Mouse (Mus musculus) limb, embryonic 10.5 days (tissue): ENCODE measurements at regions not wholly inside any gene's neighbourhood (a gene's known extent, or its start where the extent isn't known, plus 50 kb on each side); places are given as distances from the start of the nearest gene placed in this dataset.

Experiments used
- DNase-seq: peaks from one replicate; pipeline ENCODE4 v3.0.0-alpha.2; 2017; ENCODE audit warnings: low spot score
- H3K27ac ChIP-seq: fragments of 300-500 bp; sonication (generic); 2 replicates; pipeline ENCODE4 v1.5.1; 2016; ENCODE audit warnings: mild to moderate bottlenecking
- H3K27me3 ChIP-seq: fragments of 300-500 bp; sonication (generic); 2 replicates; pipeline ENCODE4 v1.6.1; 2016; ENCODE audit warnings: low read depth, mild to moderate bottlenecking; ENCODE audit not compliant: poor library complexity, severe bottlenecking
- H3K36me3 ChIP-seq: fragments of 300-500 bp; sonication (generic); 2 replicates; pipeline ENCODE4 v1.6.1; 2016; ENCODE audit warnings: mild to moderate bottlenecking, moderate library complexity
- H3K4me1 ChIP-seq: fragments of 300-500 bp; sonication (generic); 2 replicates; pipeline ENCODE4 v1.6.1; 2016
- H3K4me3 ChIP-seq: fragments of 300-500 bp; sonication (generic); 2 replicates; pipeline ENCODE4 v1.5.1; 2016; ENCODE audit warnings: mild to moderate bottlenecking, moderate library complexity
- H3K9me3 ChIP-seq: fragments of 300-500 bp; sonication (generic); replicated peaks from 2 replicates; pipeline ENCODE4 v1.6.1; 2016; ENCODE audit warnings: mild to moderate bottlenecking
- WGBS: fragments of 180-500 bp; shearing (Covaris S2); methylation state at CpG from one replicate; pipeline ENCODE4 v1.1.7; 2016; 5-methylcytosine and 5-hydroxymethylcytosine counted together

- no peak overlapping the region for H3K27ac ChIP-seq
- WGBS, result under 1% methylated on average over 58 of the region's 58 CpGs
Observed at GRCm38 (mm10) chr7:79543231-79544071, 74.0 kb downstream of the Rhcg start.

GRCm38 (mm10) chr7:79542379-79543015, 75.0 kb downstream of the Rhcg start:
- Histone ChIP-seq H3K27me3 (peaks cover 100% of the 10 kb centered on the region), H3K4me3 (no peak overlapping the region), H3K4me1 (peaks cover 8% of the 10 kb centered on the region), H3K27ac (no peak overlapping the region), H3K36me3 (no peaks in the 10 kb centered on the region), H3K9me3 (no peaks in the 10 kb centered on the region)
- DNase-seq, result no peak
- WGBS, result 2% methylated on average over 23 of the region's 23 CpGs

More at GRCm38 (mm10) chr7:79543231-79544071, 74.0 kb downstream of the Rhcg start:
- H3K27me3 ChIP-seq, result peaks cover 100% of the 10 kb centered on the region
- DNase-seq, result peak; percentile 57
- 0 out of 2 replicates have a peak overlapping the region, but pooled peaks have one; percentile 4 for H3K4me3 ChIP-seq
- peaks cover 8% of the 10 kb centered on the region for H3K4me1 ChIP-seq
- H3K9me3 ChIP-seq, result no peaks in the 10 kb centered on the region
- H3K36me3 ChIP-seq, result no peaks in the 10 kb centered on the region

- H3K9me3 ChIP-seq, result no peaks in the 10 kb centered on the region
- no peak overlapping the region for H3K4me3 ChIP-seq
- H3K36me3 ChIP-seq, result no peaks in the 10 kb centered on the region
- H3K27me3 ChIP-seq, result peaks cover 100% of the 10 kb centered on the region
- H3K4me1 ChIP-seq, result peaks cover 18% of the 10 kb centered on the region
- DNase-seq, result no peak
- H3K27ac ChIP-seq, result no peak overlapping the region
- 10% methylated on average over 2 of the region's 2 CpGs for WGBS
Observed at GRCm38 (mm10) chr7:79540246-79540645, 74.1 kb upstream of the Polg start.

GRCm38 (mm10) chr7:79539426-79539825, 73.3 kb upstream of the Polg start:
- H3K4me3 ChIP-seq, result no peak overlapping the region
- no peaks in the 10 kb centered on the region for H3K9me3 ChIP-seq
- no peak for DNase-seq
- H3K36me3 ChIP-seq, result no peaks in the 10 kb centered on the region
- WGBS, result 3% methylated on average over 3 of the region's 3 CpGs
- no peak overlapping the region for H3K27ac ChIP-seq
- H3K27me3 ChIP-seq, result peaks cover 100% of the 10 kb centered on the region
- peaks cover 21% of the 10 kb centered on the region for H3K4me1 ChIP-seq

- no peaks in the 10 kb centered on the region for H3K9me3 ChIP-seq
- H3K27me3 ChIP-seq, result peaks cover 100% of the 10 kb centered on the region
- DNase-seq, result no peak
- H3K27ac ChIP-seq, result no peak overlapping the region
- no peaks in the 10 kb centered on the region for H3K36me3 ChIP-seq
- H3K4me1 ChIP-seq, result peaks cover 16% of the 10 kb centered on the region
- peak overlapping the region; percentile 42 for H3K4me3 ChIP-seq
- WGBS, result under 1% methylated on average over 27 of the region's 27 CpGs
Observed at GRCm38 (mm10) chr7:79536157-79536641, 70.0 kb upstream of the Polg start.

GRCm38 (mm10) chr7:79535251-79536111, 69.3 kb upstream of the Polg start:
- under 1% methylated on average over 66 of the region's 66 CpGs for WGBS
- Histone ChIP-seq H3K27ac (no peak overlapping the region), H3K4me3 (peak overlapping the region; percentile 42), H3K4me1 (peaks cover 16% of the 10 kb centered on the region), H3K36me3 (no peaks in the 10 kb centered on the region), H3K27me3 (peaks cover 100% of the 10 kb centered on the region), H3K9me3 (no peaks in the 10 kb centered on the region)
- DNase-seq, result no peak

GRCm38 (mm10) chr7:79534819-79535218, 68.7 kb upstream of the Polg start:
- Histone ChIP-seq H3K9me3 (no peaks in the 10 kb centered on the region), H3K36me3 (no peaks in the 10 kb centered on the region), H3K27me3 (peaks cover 100% of the 10 kb centered on the region), H3K4me1 (peaks cover 16% of the 10 kb centered on the region), H3K4me3 (no peak overlapping the region), H3K27ac (no peak overlapping the region)
- no peak for DNase-seq
- WGBS, result 12% methylated on average over 7 of the region's 7 CpGs

- H3K4me3 ChIP-seq, result no peak overlapping the region
- H3K36me3 ChIP-seq, result no peaks in the 10 kb centered on the region
- no peak for DNase-seq
- no peaks in the 10 kb centered on the region for H3K9me3 ChIP-seq
- H3K4me1 ChIP-seq, result peaks cover 16% of the 10 kb centered on the region
- peaks cover 100% of the 10 kb centered on the region for H3K27me3 ChIP-seq
- no peak overlapping the region for H3K27ac ChIP-seq
- WGBS, result 9% methylated on average over 5 of the region's 5 CpGs
Observed at GRCm38 (mm10) chr7:79534381-79534780, 68.2 kb upstream of the Polg start.

- H3K4me3 ChIP-seq, result no peak overlapping the region
- WGBS, result 63% methylated on average over 5 of the region's 5 CpGs
- no peaks in the 10 kb centered on the region for H3K36me3 ChIP-seq
- H3K4me1 ChIP-seq, result peaks cover 16% of the 10 kb centered on the region
- no peaks in the 10 kb centered on the region for H3K9me3 ChIP-seq
- H3K27me3 ChIP-seq, result peaks cover 100% of the 10 kb centered on the region
- no peak overlapping the region for H3K27ac ChIP-seq
- DNase-seq, result no peak
Observed at GRCm38 (mm10) chr7:79532626-79533140, 66.5 kb upstream of the Polg start.

GRCm38 (mm10) chr7:79531551-79532356, 65.6 kb upstream of the Polg start:
- no peak overlapping the region for H3K27ac ChIP-seq
- H3K9me3 ChIP-seq, result no peaks in the 10 kb centered on the region
- H3K36me3 ChIP-seq, result no peaks in the 10 kb centered on the region
- H3K27me3 ChIP-seq, result peaks cover 100% of the 10 kb centered on the region
- peaks cover 16% of the 10 kb centered on the region for H3K4me1 ChIP-seq
- 12% methylated on average over 12 of the region's 12 CpGs for WGBS
- H3K4me3 ChIP-seq, result no peak overlapping the region
- DNase-seq, result no peak

- H3K4me1 ChIP-seq, result peaks cover 20% of the 10 kb centered on the region
- no peaks in the 10 kb centered on the region for H3K9me3 ChIP-seq
- no peak overlapping the region for H3K4me3 ChIP-seq
- no peak for DNase-seq
- WGBS, result 18% methylated on average over 5 of the region's 5 CpGs
- peaks cover 100% of the 10 kb centered on the region for H3K27me3 ChIP-seq
- no peaks in the 10 kb centered on the region for H3K36me3 ChIP-seq
- no peak overlapping the region for H3K27ac ChIP-seq
Observed at GRCm38 (mm10) chr7:79531142-79531541, 65.0 kb upstream of the Polg start.

- no peak overlapping the region for H3K27ac ChIP-seq
Observed at GRCm38 (mm10) chr7:79529480-79529879, 63.3 kb upstream of the Polg start.

More at GRCm38 (mm10) chr7:79529480-79529879, 63.3 kb upstream of the Polg start:
- Histone ChIP-seq H3K36me3 (no peaks in the 10 kb centered on the region), H3K9me3 (no peaks in the 10 kb centered on the region), H3K4me3 (no peak overlapping the region), H3K4me1 (peaks cover 20% of the 10 kb centered on the region), H3K27me3 (peaks cover 100% of the 10 kb centered on the region)
- no peak for DNase-seq
- WGBS, result 14% methylated on average over 1 of the region's 1 CpGs
